Mouse (Mus musculus): ENCODE results near the gene Pdzph1. TPM values are rescaled to one million over a fixed set of nuclear protein-coding genes. Genes with fewer than 3 reads are reported as not detected.
A peak's percentile ranks its signal among the peaks of the same experiment; 100 is the strongest.

The Pdzph1 gene
- polyA plus RNA-seq, 1 experiment from 2014 or later = not detected

GRCm38 (mm10) chr17:58919061-58919460, 72.1 kb downstream of the Pdzph1 start:
- Histone ChIP-seq H3K27ac (no peak overlapping the region), H3K4me3 (replicated peaks) (no peak overlapping the region), H3K36me3 (no peaks in the 10 kb centered on the region), H3K4me2 (peak overlapping the region; percentile 42), H3K9me3 (replicated peaks) (no peaks in the 10 kb centered on the region), H3K9ac (no peak overlapping the region), H3K27me3 (no peaks in the 10 kb centered on the region), H3K4me1 (0 out of 2 replicates have a peak, but pooled peaks cover 3% of the 10 kb centered on the region)
- WGBS = 5% methylated on average over 8 of the region's 8 CpGs
- peak; percentile 87 for ATAC-seq (replicated peaks; ENCODE audit: low FRiP score)

GRCm38 (mm10) chr17:58918539-58918938, 72.6 kb downstream of the Pdzph1 start:
- no peak for ATAC-seq (replicated peaks; ENCODE audit: low FRiP score)
- H3K4me3 ChIP-seq (replicated peaks) = no peak overlapping the region
- no peaks in the 10 kb centered on the region for H3K36me3 ChIP-seq
- H3K9me3 ChIP-seq (replicated peaks) = no peaks in the 10 kb centered on the region
- WGBS = 87% methylated on average over 3 of the region's 3 CpGs
- H3K4me1 ChIP-seq = no peaks in the 10 kb centered on the region
- no peaks in the 10 kb centered on the region for H3K27me3 ChIP-seq
- H3K27ac ChIP-seq = no peak overlapping the region
- H3K9ac ChIP-seq = no peak overlapping the region
- no peak overlapping the region for H3K4me2 ChIP-seq

- H3K9ac ChIP-seq = no peak overlapping the region
Measured at GRCm38 (mm10) chr17:58911564-58911963, 79.6 kb downstream of the Pdzph1 start.

GRCm38 (mm10) chr17:58909061-58909661, 82.0 kb downstream of the Pdzph1 start:
- 36% methylated on average over 8 of the region's 8 CpGs for WGBS
- H3K4me3 ChIP-seq (replicated peaks) = no peak overlapping the region

More at GRCm38 (mm10) chr17:58911564-58911963, 79.6 kb downstream of the Pdzph1 start:
- Histone ChIP-seq H3K9me3 (replicated peaks) (no peaks in the 10 kb centered on the region), H3K36me3 (no peaks in the 10 kb centered on the region), H3K4me2 (no peak overlapping the region), H3K27me3 (no peaks in the 10 kb centered on the region), H3K4me1 (no peaks in the 10 kb centered on the region), H3K4me3 (replicated peaks) (no peak overlapping the region), H3K27ac (no peak overlapping the region)
- ATAC-seq (replicated peaks; ENCODE audit: low FRiP score) = no peak
- WGBS = 78% methylated on average over 7 of the region's 7 CpGs

GRCm38 (mm10) chr17:58906001-58906400, 85.2 kb downstream of the Pdzph1 start:
- H3K4me1 ChIP-seq = no peaks in the 10 kb centered on the region
- H3K36me3 ChIP-seq = no peaks in the 10 kb centered on the region
- ATAC-seq (replicated peaks; ENCODE audit: low FRiP score) = no peak
- no peak overlapping the region for H3K27ac ChIP-seq
- no peak overlapping the region for H3K4me2 ChIP-seq
- 74% methylated on average over 2 of the region's 2 CpGs for WGBS
- H3K27me3 ChIP-seq = no peaks in the 10 kb centered on the region
- H3K9ac ChIP-seq = no peak overlapping the region
- no peak overlapping the region for H3K4me3 ChIP-seq (replicated peaks)
- H3K9me3 ChIP-seq (replicated peaks) = no peaks in the 10 kb centered on the region

More at GRCm38 (mm10) chr17:58909061-58909661, 82.0 kb downstream of the Pdzph1 start:
- Histone ChIP-seq H3K4me2 (no peak overlapping the region), H3K9ac (no peak overlapping the region), H3K36me3 (no peaks in the 10 kb centered on the region), H3K27ac (no peak overlapping the region), H3K4me1 (no peaks in the 10 kb centered on the region), H3K9me3 (replicated peaks) (no peaks in the 10 kb centered on the region), H3K27me3 (no peaks in the 10 kb centered on the region)
- no peak for ATAC-seq (replicated peaks; ENCODE audit: low FRiP score)

- H3K4me1 ChIP-seq = no peaks in the 10 kb centered on the region
- no peak overlapping the region for H3K27ac ChIP-seq
- no peaks in the 10 kb centered on the region for H3K36me3 ChIP-seq
- H3K9me3 ChIP-seq (replicated peaks) = no peaks in the 10 kb centered on the region
- 34% methylated on average over 4 of the region's 4 CpGs for WGBS
- H3K9ac ChIP-seq = no peak overlapping the region
- ATAC-seq (replicated peaks; ENCODE audit: low FRiP score) = no peak
- no peak overlapping the region for H3K4me2 ChIP-seq
- H3K27me3 ChIP-seq = no peaks in the 10 kb centered on the region
- no peak overlapping the region for H3K4me3 ChIP-seq (replicated peaks)
Measured at GRCm38 (mm10) chr17:58891488-58892210, 99.5 kb downstream of the Pdzph1 start.

- ATAC-seq (replicated peaks; ENCODE audit: low FRiP score) = no peak
- Histone ChIP-seq H3K27ac (no peak overlapping the region), H3K4me3 (replicated peaks) (no peak overlapping the region), H3K4me1 (no peaks in the 10 kb centered on the region), H3K9me3 (replicated peaks) (no peaks in the 10 kb centered on the region), H3K36me3 (no peaks in the 10 kb centered on the region), H3K9ac (no peak overlapping the region), H3K27me3 (no peaks in the 10 kb centered on the region), H3K4me2 (no peak overlapping the region)
- WGBS = 77% methylated on average over 4 of the region's 4 CpGs
Measured at GRCm38 (mm10) chr17:58889905-58890645, 101.1 kb downstream of the Pdzph1 start.

- Histone ChIP-seq H3K4me2 (no peak overlapping the region), H3K27ac (no peak overlapping the region), H3K27me3 (no peaks in the 10 kb centered on the region), H3K9ac (no peak overlapping the region), H3K9me3 (replicated peaks) (no peaks in the 10 kb centered on the region), H3K4me3 (replicated peaks) (no peak overlapping the region), H3K4me1 (no peaks in the 10 kb centered on the region), H3K36me3 (no peaks in the 10 kb centered on the region)
- ATAC-seq (replicated peaks; ENCODE audit: low FRiP score) = peak; percentile 49; the same call in 1 of the 2 replicates
- 27% methylated on average over 1 of the region's 1 CpGs for WGBS
Measured at GRCm38 (mm10) chr17:58884393-58884792, 106.8 kb downstream of the Pdzph1 start.

GRCm38 (mm10) chr17:58873356-58873755, 117.8 kb downstream of the Pdzph1 start:
- H3K36me3 ChIP-seq = no peaks in the 10 kb centered on the region
- ATAC-seq (replicated peaks; ENCODE audit: low FRiP score) = no peak
- no peaks in the 10 kb centered on the region for H3K27me3 ChIP-seq
- no peak overlapping the region for H3K27ac ChIP-seq
- WGBS = 73% methylated on average over 1 of the region's 1 CpGs
- H3K4me2 ChIP-seq = no peak overlapping the region
- H3K4me1 ChIP-seq = no peaks in the 10 kb centered on the region
- H3K9ac ChIP-seq = no peak overlapping the region
- H3K9me3 ChIP-seq (replicated peaks) = no peaks in the 10 kb centered on the region
- H3K4me3 ChIP-seq (replicated peaks) = no peak overlapping the region

- Histone ChIP-seq H3K4me3 (replicated peaks) (no peak overlapping the region), H3K9me3 (replicated peaks) (no peaks in the 10 kb centered on the region), H3K27ac (no peak overlapping the region), H3K4me1 (no peaks in the 10 kb centered on the region), H3K9ac (no peak overlapping the region), H3K27me3 (no peaks in the 10 kb centered on the region), H3K36me3 (no peaks in the 10 kb centered on the region), H3K4me2 (no peak overlapping the region)
- ATAC-seq (replicated peaks; ENCODE audit: low FRiP score) = no peak
Measured at GRCm38 (mm10) chr17:58870795-58871194, 120.4 kb downstream of the Pdzph1 start.

Data from kidney, embryonic 15.5 days (tissue).